Mouse (Mus musculus) limb, embryonic 11.5 days (tissue): ENCODE results near the gene Klhl25. TPM values are rescaled to one million over a fixed set of nuclear protein-coding genes. Genes with fewer than 3 reads are reported as not detected.

Experiments used
- ATAC-seq: fragments of 200-750 bp; cut with Nextera tagmentation; 2 replicates; pipeline ENCODE4 v1.8.0; 2017; ENCODE audit warnings: low read depth; ENCODE audit not compliant: insufficient number of reproducible peaks, low FRiP score, low TSS enrichment
- DNase-seq: peaks from one replicate; pipeline ENCODE4 v3.0.0-alpha.2; 2015; ENCODE audit warnings: low spot score
- H3K27ac ChIP-seq: fragments of 300-500 bp; sonication (generic); replicated peaks from 2 replicates; pipeline ENCODE4 v1.5.1; 2014; ENCODE audit warnings: low read depth, mild to moderate bottlenecking, low read length
- H3K27me3 ChIP-seq: fragments of 300-500 bp; sonication (generic); 2 replicates; pipeline ENCODE4 v1.6.1; 2014; ENCODE audit warnings: mild to moderate bottlenecking, low read length, mixed read lengths; ENCODE audit not compliant: control insufficient read depth, insufficient read depth
- H3K36me3 ChIP-seq: fragments of 300-500 bp; sonication (generic); 2 replicates; pipeline ENCODE4 v1.6.1; 2014; ENCODE audit warnings: mild to moderate bottlenecking, low read length, moderate library complexity, mixed read lengths; ENCODE audit not compliant: control insufficient read depth, insufficient read depth
- H3K4me1 ChIP-seq: fragments of 300-500 bp; sonication (generic); 2 replicates; pipeline ENCODE4 v1.6.1; 2014; ENCODE audit warnings: low read length, mixed read lengths; ENCODE audit not compliant: control insufficient read depth, insufficient read depth
- H3K4me2 ChIP-seq: fragments of 300-500 bp; sonication (generic); 2 replicates; pipeline ENCODE4 v1.6.1; 2014; ENCODE audit warnings: low read depth, mild to moderate bottlenecking, moderate library complexity; ENCODE audit not compliant: severe bottlenecking
- H3K4me3 ChIP-seq: fragments of 300-500 bp; sonication (generic); 2 replicates; pipeline ENCODE4 v1.5.1; 2014; ENCODE audit warnings: low read depth, low read length
- H3K9ac ChIP-seq: fragments of 300-500 bp; sonication (generic); 2 replicates; pipeline ENCODE4 v1.6.1; 2014; ENCODE audit warnings: mild to moderate bottlenecking, low read length
- H3K9me3 ChIP-seq: fragments of 300-500 bp; sonication (generic); 2 replicates; pipeline ENCODE4 v1.6.1; 2016; ENCODE audit warnings: low read length; ENCODE audit not compliant: control insufficient read depth
- WGBS: fragments of 180-500 bp; shearing (Covaris S2); extraction: QIAGEN DNeasy Blood & Tissue Kit; methylation state at CpG from one replicate; pipeline ENCODE4 v1.1.7; 2014; 5-methylcytosine and 5-hydroxymethylcytosine counted together
- polyA plus RNA-seq: library from polyadenylated mRNA; unstranded; fragments of >200 nt; fragmentation: Nextera tagmentation; extraction: Ambion mirVana; gene quantifications from 2 replicates; pipeline ENCODE4 v1.2.1, GENCODE M21; 2014

Gene Klhl25
- polyA plus RNA-seq, 1 experiment from 2014 or later = 22.3 TPM

DNA sequence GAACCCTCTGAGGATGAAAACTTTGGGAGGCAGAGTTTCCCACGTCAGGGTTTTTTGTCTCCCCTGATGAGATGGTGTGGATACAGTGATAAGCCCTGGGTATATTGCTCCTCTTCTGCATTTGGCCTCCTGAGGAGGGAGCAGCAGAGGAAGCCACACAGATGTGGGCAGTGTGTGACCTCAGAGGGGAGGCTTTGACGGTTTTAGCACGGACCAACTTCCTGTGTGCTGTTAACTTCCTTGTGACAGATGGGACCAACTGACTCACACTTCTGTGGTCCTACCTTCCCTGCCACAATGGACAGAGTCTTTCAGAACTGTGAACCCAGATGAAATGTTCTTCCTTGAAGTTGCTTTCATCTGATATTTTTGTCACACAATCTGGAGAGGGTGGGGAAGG is 44.6 kb downstream of the Klhl25 start:
- H3K4me3 ChIP-seq = no peak overlapping the region
- ATAC-seq = no peak
- H3K9me3 ChIP-seq = no peaks in the 10 kb centered on the region
- H3K27ac ChIP-seq = no peak overlapping the region
- no peaks in the 10 kb centered on the region for H3K4me1 ChIP-seq
- no peak overlapping the region for H3K9ac ChIP-seq
- no peak overlapping the region for H3K4me2 ChIP-seq
- DNase-seq = no peak
- 73% methylated on average over 3 of the region's 3 CpGs for WGBS
- H3K36me3 ChIP-seq = no peaks in the 10 kb centered on the region
- no peaks in the 10 kb centered on the region for H3K27me3 ChIP-seq

DNA sequence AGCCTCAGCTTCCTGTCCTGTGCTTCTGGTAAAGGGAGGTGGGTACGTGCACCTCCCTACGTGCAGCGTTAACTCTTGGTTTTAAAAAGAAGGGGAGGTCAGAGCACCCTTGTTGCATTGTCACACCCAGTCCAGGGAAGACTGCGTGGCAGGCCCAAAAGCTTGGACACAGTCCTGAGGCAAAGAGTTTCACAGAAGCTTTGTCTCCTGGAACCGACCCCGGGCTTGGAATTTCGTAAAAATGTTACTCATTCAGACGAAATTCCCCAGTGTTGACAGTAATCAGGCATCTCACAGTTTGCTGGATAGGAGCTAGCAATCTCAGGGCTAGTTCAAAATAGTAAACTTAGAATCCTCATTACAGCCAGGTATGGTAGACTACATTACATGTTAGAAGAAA is 45.6 kb downstream of the Klhl25 start:
- no peak overlapping the region for H3K4me3 ChIP-seq
- H3K9me3 ChIP-seq = no peaks in the 10 kb centered on the region
- H3K4me2 ChIP-seq = no peak overlapping the region
- no peaks in the 10 kb centered on the region for H3K27me3 ChIP-seq
- no peaks in the 10 kb centered on the region for H3K4me1 ChIP-seq
- H3K9ac ChIP-seq = no peak overlapping the region
- H3K27ac ChIP-seq = no peak overlapping the region
- WGBS = 90% methylated on average over 8 of the region's 8 CpGs
- ATAC-seq (no peak), DNase-seq (no peak)
- no peaks in the 10 kb centered on the region for H3K36me3 ChIP-seq

DNA sequence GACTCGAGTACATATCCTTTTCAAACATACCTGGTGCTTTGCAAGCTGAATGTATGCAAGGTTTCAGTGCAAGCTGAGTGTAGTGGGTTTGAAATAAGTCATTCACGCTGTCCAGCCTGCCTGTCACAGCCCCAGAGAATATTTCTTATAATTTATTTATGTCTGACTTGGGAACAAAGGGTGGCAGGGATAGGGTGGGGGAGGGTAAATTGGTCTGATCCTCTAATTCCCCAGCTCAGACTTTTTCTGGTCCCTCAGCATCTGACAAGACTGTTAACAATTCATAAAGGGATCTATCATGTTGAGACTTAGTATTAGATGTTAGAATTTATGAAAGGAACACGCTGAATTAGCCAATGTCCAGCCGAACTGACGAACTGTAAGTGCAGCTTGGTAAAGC is 48.9 kb downstream of the Klhl25 start:
- H3K4me1 ChIP-seq = no peaks in the 10 kb centered on the region
- H3K9me3 ChIP-seq = no peaks in the 10 kb centered on the region
- no peaks in the 10 kb centered on the region for H3K36me3 ChIP-seq
- DNase-seq (no peak), ATAC-seq (no peak)
- no peak overlapping the region for H3K4me2 ChIP-seq
- H3K27ac ChIP-seq = no peak overlapping the region
- H3K27me3 ChIP-seq = no peaks in the 10 kb centered on the region
- no peak overlapping the region for H3K4me3 ChIP-seq
- no peak overlapping the region for H3K9ac ChIP-seq
- WGBS = 91% methylated on average over 5 of the region's 5 CpGs

DNA sequence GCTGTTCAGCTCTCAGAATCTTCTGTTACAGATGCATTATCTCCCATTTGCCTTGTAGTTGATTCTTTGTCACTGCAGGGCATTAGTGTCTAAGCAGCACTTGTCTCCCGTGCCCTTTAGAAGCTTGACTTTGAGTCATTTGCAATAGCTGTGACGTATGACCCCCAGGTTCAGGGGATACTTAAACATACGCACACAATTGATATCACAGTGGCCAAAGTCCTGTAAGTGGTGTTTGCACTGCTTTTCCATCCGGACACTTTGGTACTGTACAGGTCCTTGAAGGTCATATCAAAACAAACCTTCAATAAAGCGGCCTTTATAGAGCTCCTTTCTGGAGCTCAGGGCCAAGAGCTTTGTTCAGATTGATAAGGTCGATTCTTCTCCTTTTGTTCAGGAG is 51.0 kb downstream of the Klhl25 start:
- H3K27ac ChIP-seq = no peak overlapping the region
- H3K9ac ChIP-seq = no peak overlapping the region
- H3K27me3 ChIP-seq = no peaks in the 10 kb centered on the region
- H3K4me2 ChIP-seq = no peak overlapping the region
- WGBS = 91% methylated on average over 6 of the region's 6 CpGs
- no peaks in the 10 kb centered on the region for H3K9me3 ChIP-seq
- H3K4me3 ChIP-seq = no peak overlapping the region
- H3K36me3 ChIP-seq = no peaks in the 10 kb centered on the region
- ATAC-seq = no peak
- no peak for DNase-seq
- H3K4me1 ChIP-seq = no peaks in the 10 kb centered on the region

- WGBS = 71% methylated on average over 8 of the region's 8 CpGs
- ATAC-seq = no peak
- no peak overlapping the region for H3K4me3 ChIP-seq
- DNase-seq = no peak
- H3K4me2 ChIP-seq = no peak overlapping the region
- no peaks in the 10 kb centered on the region for H3K4me1 ChIP-seq
- no peaks in the 10 kb centered on the region for H3K36me3 ChIP-seq
- H3K27me3 ChIP-seq = no peaks in the 10 kb centered on the region
- no peak overlapping the region for H3K27ac ChIP-seq
- no peak overlapping the region for H3K9ac ChIP-seq
- no peaks in the 10 kb centered on the region for H3K9me3 ChIP-seq
Observed at GRCm38 (mm10) chr7:75899517-75899916, 51.4 kb downstream of the Klhl25 start.

- Histone ChIP-seq H3K4me1 (no peaks in the 10 kb centered on the region), H3K27ac (no peak overlapping the region), H3K27me3 (no peaks in the 10 kb centered on the region), H3K4me2 (no peak overlapping the region), H3K4me3 (no peak overlapping the region), H3K9ac (no peak overlapping the region), H3K36me3 (no peaks in the 10 kb centered on the region), H3K9me3 (no peaks in the 10 kb centered on the region)
- ATAC-seq = no peak
- no peak for DNase-seq
- 83% methylated on average over 4 of the region's 4 CpGs for WGBS
Observed at GRCm38 (mm10) chr7:75899954-75900353, 51.8 kb downstream of the Klhl25 start.

DNA sequence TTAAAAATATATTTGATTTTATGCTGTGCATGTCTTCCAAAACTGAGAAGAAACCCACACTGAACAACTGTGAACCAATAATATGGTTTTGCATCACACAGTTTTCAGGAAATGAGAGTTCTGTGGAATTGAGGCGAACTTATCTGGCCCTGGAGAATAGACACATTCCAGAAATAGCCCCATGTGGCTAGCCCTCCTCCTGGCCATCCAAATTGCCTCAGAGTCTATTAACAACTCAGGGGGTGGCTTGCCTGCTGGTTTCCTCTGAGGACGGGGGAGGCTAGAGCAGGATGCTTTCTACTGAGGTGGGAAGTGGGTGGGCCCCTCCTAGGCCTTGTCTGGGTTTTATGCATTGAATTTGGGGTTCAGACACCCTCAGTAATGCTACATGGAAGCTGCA is 57.0 kb downstream of the Klhl25 start:
- 25% methylated on average over 2 of the region's 2 CpGs for WGBS
- no peaks in the 10 kb centered on the region for H3K27me3 ChIP-seq

GRCm38 (mm10) chr7:75910035-75910651 is 62.0 kb downstream of the Klhl25 start:
- H3K9me3 ChIP-seq = no peaks in the 10 kb centered on the region
- ATAC-seq = peak; percentile 51; the same call in 1 of the 2 replicates
- H3K27ac ChIP-seq = no peak overlapping the region
- no peaks in the 10 kb centered on the region for H3K36me3 ChIP-seq
- no peak overlapping the region for H3K9ac ChIP-seq
- H3K27me3 ChIP-seq = no peaks in the 10 kb centered on the region
- WGBS = 17% methylated on average over 11 of the region's 11 CpGs
- peak; percentile 74 for DNase-seq
- H3K4me1 ChIP-seq = no peaks in the 10 kb centered on the region
- H3K4me3 ChIP-seq = no peak overlapping the region
- H3K4me2 ChIP-seq = peak overlapping the region; percentile 39

More for the DNA sequence above, 57.0 kb downstream of the Klhl25 start:
- Histone ChIP-seq H3K9ac (no peak overlapping the region), H3K4me3 (no peak overlapping the region), H3K36me3 (no peaks in the 10 kb centered on the region), H3K4me1 (no peaks in the 10 kb centered on the region), H3K4me2 (no peak overlapping the region), H3K9me3 (no peaks in the 10 kb centered on the region), H3K27ac (no peak overlapping the region)
- ATAC-seq (no peak), DNase-seq (no peak)

DNA sequence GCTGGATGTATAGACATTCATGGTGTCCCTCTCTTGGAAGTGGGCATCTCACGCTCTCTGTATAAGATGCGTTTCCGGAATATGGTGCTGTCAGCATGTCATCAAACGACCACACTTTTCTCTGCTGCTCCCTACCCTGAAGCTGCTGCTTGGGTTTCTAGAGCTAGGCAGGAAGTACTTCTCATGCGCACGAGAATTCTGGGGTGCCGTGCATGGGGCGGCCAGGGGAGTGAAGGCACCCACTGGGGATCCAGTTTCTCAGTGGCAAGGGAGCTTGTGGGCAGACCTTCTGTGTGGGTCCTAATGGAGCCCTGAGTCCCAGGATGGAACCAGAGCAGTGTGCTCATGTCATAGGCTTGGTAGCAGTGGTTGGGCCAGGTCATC is 62.5 kb downstream of the Klhl25 start:
- H3K4me1 ChIP-seq = no peaks in the 10 kb centered on the region
- H3K4me2 ChIP-seq = no peak overlapping the region
- DNase-seq = no peak
- no peak for ATAC-seq
- H3K27me3 ChIP-seq = no peaks in the 10 kb centered on the region
- 83% methylated on average over 8 of the region's 8 CpGs for WGBS
- no peaks in the 10 kb centered on the region for H3K36me3 ChIP-seq
- no peak overlapping the region for H3K9ac ChIP-seq
- no peaks in the 10 kb centered on the region for H3K9me3 ChIP-seq
- no peak overlapping the region for H3K27ac ChIP-seq
- H3K4me3 ChIP-seq = no peak overlapping the region
